Mouse (Mus musculus): ENCODE measurements around the gene Ywhae.

DNA sequence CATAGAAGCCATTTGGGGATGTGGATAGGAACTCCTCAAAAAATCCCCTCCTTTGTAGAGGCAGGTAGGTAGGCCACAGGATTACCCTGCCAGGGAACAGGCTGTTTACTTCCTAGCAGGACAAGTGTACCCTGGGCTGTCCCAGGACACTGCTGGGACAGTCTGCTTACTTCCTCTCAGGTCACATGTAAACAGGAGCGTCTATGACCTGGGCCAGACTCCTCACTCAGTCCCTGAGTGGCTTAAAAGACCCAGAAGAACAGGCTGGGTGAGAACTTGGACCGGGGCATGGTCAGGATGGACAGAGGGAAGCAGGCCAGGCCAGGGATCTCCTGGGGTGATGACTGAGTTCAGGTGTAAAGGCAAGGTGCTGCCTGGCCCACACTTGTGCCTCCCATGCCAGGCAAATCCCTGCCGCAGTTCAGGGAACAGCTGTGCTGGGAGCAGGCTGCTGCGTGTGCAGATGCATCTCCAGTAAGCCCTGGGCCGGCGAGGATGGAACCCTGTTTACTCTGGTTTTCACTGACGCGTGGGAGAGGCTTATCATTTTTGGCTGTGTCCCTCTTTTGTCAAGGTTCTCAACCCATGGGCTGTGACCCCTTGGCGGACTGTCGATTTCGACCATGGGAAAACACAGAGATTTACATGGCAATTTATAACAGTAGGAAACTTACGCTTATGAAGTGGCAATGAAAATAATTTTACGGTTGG lies 64.0 kb downstream of the Ywhae start:
- TF ChIP-seq CHD2 (IDR thresholded peaks at IDR 0.05; ENCODE audit: low read depth, low read length), result no peak
- TF ChIP-seq MAFK (IDR thresholded peaks at IDR 0.05; ENCODE audit: insufficient read depth, low read depth, low read length), result no peak
- no peak for TF ChIP-seq ZNF384 (IDR thresholded peaks at IDR 0.05; ENCODE audit: low read depth, low read length)
- TF ChIP-seq ZC3H11A (IDR thresholded peaks at IDR 0.05; ENCODE audit: borderline replicate concordance, low read depth, low read length), result no peak
- TF ChIP-seq HCFC1 (IDR thresholded peaks at IDR 0.05; ENCODE audit: borderline replicate concordance, insufficient read depth, low read length), result no peak

All from ES-E14 (cell line).